Mouse (Mus musculus) lung, adult 2 months (tissue): ENCODE measurements around the gene Cyp27a1.

Experiments used
- CTCF ChIP-seq: fragments of 200-500 bp; IDR thresholded peaks from 2 replicates; pipeline ENCODE4 v1.5.1; 2011; ENCODE audit warnings: mild to moderate bottlenecking, low read length, control low read depth; ENCODE audit not compliant: insufficient read depth
- POLR2A ChIP-seq: fragments of 200-500 bp; IDR thresholded peaks from 2 replicates; pipeline ENCODE4 v1.6.1; 2011; ENCODE audit warnings: low read depth, mild to moderate bottlenecking, control low read depth, low read length, borderline replicate concordance; ENCODE audit errors: extremely low read depth

DNA sequence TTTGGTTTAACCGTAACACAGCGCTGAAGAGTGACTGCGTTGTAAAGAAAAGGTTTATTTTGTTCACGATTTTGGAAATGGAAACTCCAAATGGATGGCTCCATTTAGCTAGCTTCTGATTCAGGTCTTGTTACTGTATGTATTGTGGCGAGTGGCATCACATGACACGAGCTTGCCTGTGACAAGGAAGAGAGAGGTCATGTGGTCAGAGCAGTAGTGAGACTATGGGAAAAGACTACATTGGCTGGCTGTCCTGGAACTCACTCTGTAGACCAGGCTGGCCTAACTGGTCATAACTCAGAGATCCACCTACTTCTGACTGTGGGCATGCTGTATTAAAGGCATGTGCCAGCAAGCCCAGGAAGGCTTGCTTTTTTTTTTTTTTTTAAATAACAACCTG lies 2.5 kb downstream of the Cyp27a1 start:
- TF ChIP-seq POLR2A = no peak
- TF ChIP-seq CTCF = no peak
